Mouse (Mus musculus) gastrocnemius, adult 2 months (tissue): Measurements from ENCODE around the gene Gm10486. TPM values are rescaled to one million over a fixed set of nuclear protein-coding genes. Genes with fewer than 3 reads are reported as not detected.
"Not testable (repeated sequence)": the region's sequence is repeated elsewhere in the genome, so short reads cannot be mapped to it uniquely, and the experiment has no call there.

Experiments
- DNase-seq: peaks from one replicate; pipeline ENCODE4 v3.0.0; 2022
- H3K27ac ChIP-seq: fragments of 200-600 bp; 2 replicates; pipeline ENCODE4 v1.8.1; 2022; ENCODE audit warnings: mild to moderate bottlenecking
- H3K4me3 ChIP-seq: fragments of 200-600 bp; 2 replicates; pipeline ENCODE4 v1.8.1; 2022; ENCODE audit warnings: mild to moderate bottlenecking, moderate library complexity
- intact Hi-C: fragments of 180-260 bp; cut with DNase I; formaldehyde crosslinking; loops from one replicate; pipeline ENCODE4 v1.15.1; 2025
- long read RNA-seq, 2 experiments: library from polyadenylated mRNA; stranded (forward); transcript quantifications; one replicate each; pipeline ENCODE4 v2.0.0; 2021
- total RNA-seq, 2 experiments: library from RNA; stranded (reverse); gene quantifications; 2 replicates each; pipeline ENCODE4 v1.2.3; 2021

Gm10486 gene
- not detected for total RNA-seq
- long read RNA-seq, experiment 1: 0 reads
- long read RNA-seq, experiment 2: 0 reads

DNA sequence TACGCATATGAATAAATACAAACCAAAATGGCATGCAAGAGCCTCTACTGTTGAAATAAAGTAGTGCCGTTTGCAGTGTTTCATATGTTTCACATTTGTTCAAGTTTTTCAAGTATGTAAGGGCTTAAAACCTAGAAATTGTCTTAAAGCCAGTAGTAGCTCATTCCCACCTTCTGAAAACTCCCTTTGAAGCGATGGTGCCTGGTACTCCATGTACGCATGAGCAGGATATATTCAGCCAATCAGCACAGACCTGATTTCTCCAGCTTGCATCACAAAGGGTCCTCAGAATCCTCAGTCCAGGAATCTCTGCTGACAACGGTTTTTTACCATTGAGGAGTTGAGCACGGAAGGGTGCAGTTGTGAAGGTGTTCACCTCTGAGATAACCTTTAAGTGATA, at the start of gene Gm10486:
Gene Gm10486, plus strand, starts transcription at position 301 of the 400 bp plus-strand sequence.
- intact Hi-C loops: not testable (repeated sequence)

More for the DNA sequence above, at the start of gene Gm10486:
- H3K27ac ChIP-seq, DNase-seq, H3K4me3 ChIP-seq: not testable (repeated sequence)
